Mouse (Mus musculus): ENCODE data around the gene Ifit3. TPM values are rescaled to one million over a fixed set of nuclear protein-coding genes. Genes with fewer than 3 reads are reported as not detected.
"Not testable (repeated sequence)": the region's sequence is repeated elsewhere in the genome, so short reads cannot be mapped to it uniquely, and the experiment has no call there.

Gene Ifit3
- polyA plus RNA-seq, 1 experiment: 0.05 TPM

GRCm38 (mm10) chr19:34566178-34566784 is 17.1 kb upstream of the Ifit3 start:
- no peaks in the 10 kb centered on the region for H3K79me3 ChIP-seq (ENCODE audit: low read depth)
- H3K36me3 ChIP-seq (ENCODE audit: control insufficient read depth, insufficient read depth): no peaks in the 10 kb centered on the region
- no peaks in the 10 kb centered on the region for H3K79me2 ChIP-seq (ENCODE audit: control insufficient read depth, insufficient read depth)
- TF ChIP-seq USF1 (IDR thresholded peaks at IDR 0.05; ENCODE audit: low read depth) (no peak), MAX (IDR thresholded peaks at IDR 0.05) (no peak), MYOD1 (IDR thresholded peaks at IDR 0.05; ENCODE audit: control insufficient read depth, insufficient read length, low read depth) (no peak), MYOG (IDR thresholded peaks at IDR 0.05; ENCODE audit: control insufficient read depth, extremely low read depth, insufficient read length) (no peak), CEBPB (IDR thresholded peaks at IDR 0.05; ENCODE audit: low read depth) (no peak), FOSL1 (IDR thresholded peaks at IDR 0.05; ENCODE audit: insufficient read depth, low read length, poor library complexity, severe bottlenecking) (no peak)
- H3K27me3 ChIP-seq (ENCODE audit: control insufficient read depth, insufficient read depth, insufficient read length): no peaks in the 10 kb centered on the region
- H3K4me3 ChIP-seq (ENCODE audit: insufficient read depth, poor library complexity, severe bottlenecking): no peak overlapping the region
- no peak overlapping the region for H3ac ChIP-seq (ENCODE audit: control insufficient read depth, insufficient read length, low read depth)

GRCm38 (mm10) chr19:34568988-34569895 is 14.1 kb upstream of the Ifit3 start:
- Histone ChIP-seq H3ac (ENCODE audit: control insufficient read depth, insufficient read length, low read depth) (no peak overlapping the region), H3K4me3 (ENCODE audit: insufficient read depth, poor library complexity, severe bottlenecking) (no peak overlapping the region), H3K27me3 (ENCODE audit: control insufficient read depth, insufficient read depth, insufficient read length) (no peaks in the 10 kb centered on the region), H3K36me3 (ENCODE audit: control insufficient read depth, insufficient read depth) (no peaks in the 10 kb centered on the region), H3K79me3 (ENCODE audit: low read depth) (no peaks in the 10 kb centered on the region), H3K79me2 (ENCODE audit: control insufficient read depth, insufficient read depth) (no peaks in the 10 kb centered on the region)
- TF ChIP-seq USF1 (IDR thresholded peaks at IDR 0.05; ENCODE audit: low read depth) (no peak), MAX (IDR thresholded peaks at IDR 0.05) (peak; percentile 28)

GRCm38 (mm10) chr19:34569896-34570476 is 13.3 kb upstream of the Ifit3 start:
- Histone ChIP-seq H3K79me3 (ENCODE audit: low read depth) (no peaks in the 10 kb centered on the region), H3K4me3 (ENCODE audit: insufficient read depth, poor library complexity, severe bottlenecking) (no peak overlapping the region), H3K79me2 (ENCODE audit: control insufficient read depth, insufficient read depth) (no peaks in the 10 kb centered on the region), H3K36me3 (ENCODE audit: control insufficient read depth, insufficient read depth) (no peaks in the 10 kb centered on the region), H3K27me3 (ENCODE audit: control insufficient read depth, insufficient read depth, insufficient read length) (no peaks in the 10 kb centered on the region), H3ac (ENCODE audit: control insufficient read depth, insufficient read length, low read depth) (no peak overlapping the region)
- TF ChIP-seq USF1 (IDR thresholded peaks at IDR 0.05; ENCODE audit: low read depth) (no peak), CTCF (IDR thresholded peaks at IDR 0.05; ENCODE audit: control insufficient read depth, insufficient read depth, insufficient read length) (no peak), MAX (IDR thresholded peaks at IDR 0.05) (no peak), CEBPB (IDR thresholded peaks at IDR 0.05; ENCODE audit: low read depth) (no peak), MYOG (IDR thresholded peaks at IDR 0.05; ENCODE audit: control insufficient read depth, extremely low read depth, insufficient read length) (no peak)

- TF ChIP-seq MYOD1 (IDR thresholded peaks at IDR 0.05; ENCODE audit: control insufficient read depth, insufficient read length, low read depth) (no peak), FOSL1 (IDR thresholded peaks at IDR 0.05; ENCODE audit: insufficient read depth, low read length, poor library complexity, severe bottlenecking) (no peak), CEBPB (IDR thresholded peaks at IDR 0.05; ENCODE audit: low read depth) (no peak)
- Histone ChIP-seq H3K79me2 (ENCODE audit: control insufficient read depth, insufficient read depth) (no peaks in the 10 kb centered on the region), H3K36me3 (ENCODE audit: control insufficient read depth, insufficient read depth) (no peaks in the 10 kb centered on the region), H3ac (ENCODE audit: control insufficient read depth, insufficient read length, low read depth) (no peak overlapping the region), H3K4me3 (ENCODE audit: insufficient read depth, poor library complexity, severe bottlenecking) (no peak overlapping the region), H3K79me3 (ENCODE audit: low read depth) (no peaks in the 10 kb centered on the region), H3K27me3 (ENCODE audit: control insufficient read depth, insufficient read depth, insufficient read length) (no peaks in the 10 kb centered on the region)
Observed at GRCm38 (mm10) chr19:34571080-34571479, 12.3 kb upstream of the Ifit3 start.

GRCm38 (mm10) chr19:34573650-34574049 is 9.7 kb upstream of the Ifit3 start:
- H3K79me2 ChIP-seq (ENCODE audit: control insufficient read depth, insufficient read depth): no peaks in the 10 kb centered on the region
- H3K36me3 ChIP-seq (ENCODE audit: control insufficient read depth, insufficient read depth): no peaks in the 10 kb centered on the region
- H3ac ChIP-seq (ENCODE audit: control insufficient read depth, insufficient read length, low read depth): no peak overlapping the region
- TF ChIP-seq FOSL1 (IDR thresholded peaks at IDR 0.05; ENCODE audit: insufficient read depth, low read length, poor library complexity, severe bottlenecking) (no peak), MAX (IDR thresholded peaks at IDR 0.05) (no peak), USF1 (IDR thresholded peaks at IDR 0.05; ENCODE audit: low read depth) (no peak), MYOD1 (IDR thresholded peaks at IDR 0.05; ENCODE audit: control insufficient read depth, insufficient read length, low read depth) (no peak), CEBPB (IDR thresholded peaks at IDR 0.05; ENCODE audit: low read depth) (no peak), MYOG (IDR thresholded peaks at IDR 0.05; ENCODE audit: control insufficient read depth, extremely low read depth, insufficient read length) (no peak)
- no peaks in the 10 kb centered on the region for H3K27me3 ChIP-seq (ENCODE audit: control insufficient read depth, insufficient read depth, insufficient read length)
- H3K79me3 ChIP-seq (ENCODE audit: low read depth): no peaks in the 10 kb centered on the region
- no peak overlapping the region for H3K4me3 ChIP-seq (ENCODE audit: insufficient read depth, poor library complexity, severe bottlenecking)

- Histone ChIP-seq H3K27me3 (ENCODE audit: control insufficient read depth, insufficient read depth, insufficient read length) (no peaks in the 10 kb centered on the region), H3K79me3 (ENCODE audit: low read depth) (no peaks in the 10 kb centered on the region), H3K36me3 (ENCODE audit: control insufficient read depth, insufficient read depth) (no peaks in the 10 kb centered on the region), H3K4me3 (ENCODE audit: insufficient read depth, poor library complexity, severe bottlenecking) (no peak overlapping the region), H3K79me2 (ENCODE audit: control insufficient read depth, insufficient read depth) (no peaks in the 10 kb centered on the region), H3ac (ENCODE audit: control insufficient read depth, insufficient read length, low read depth) (no peak overlapping the region)
- no peak for TF ChIP-seq CEBPB (IDR thresholded peaks at IDR 0.05; ENCODE audit: low read depth)
- no peak for TF ChIP-seq FOSL1 (IDR thresholded peaks at IDR 0.05; ENCODE audit: insufficient read depth, low read length, poor library complexity, severe bottlenecking)
- TF ChIP-seq MYOD1 (IDR thresholded peaks at IDR 0.05; ENCODE audit: control insufficient read depth, insufficient read length, low read depth): no peak
- no peak for TF ChIP-seq CTCF (IDR thresholded peaks at IDR 0.05; ENCODE audit: control insufficient read depth, insufficient read depth, insufficient read length)
- TF ChIP-seq MYOG (IDR thresholded peaks at IDR 0.05; ENCODE audit: control insufficient read depth, extremely low read depth, insufficient read length): no peak
- no peak for TF ChIP-seq MAX (IDR thresholded peaks at IDR 0.05)
- TF ChIP-seq USF1 (IDR thresholded peaks at IDR 0.05; ENCODE audit: low read depth): no peak
Observed at GRCm38 (mm10) chr19:34577121-34577520, 6.2 kb upstream of the Ifit3 start.

GRCm38 (mm10) chr19:34582696-34583095 is 635 bp upstream of the Ifit3 start:
- H3K27me3 ChIP-seq (ENCODE audit: control insufficient read depth, insufficient read depth, insufficient read length); H3K4me3 ChIP-seq (ENCODE audit: insufficient read depth, poor library complexity, severe bottlenecking); H3K79me3 ChIP-seq (ENCODE audit: low read depth); H3K36me3 ChIP-seq (ENCODE audit: control insufficient read depth, insufficient read depth); H3K79me2 ChIP-seq (ENCODE audit: control insufficient read depth, insufficient read depth); H3ac ChIP-seq (ENCODE audit: control insufficient read depth, insufficient read length, low read depth): not testable (repeated sequence)

GRCm38 (mm10) chr19:34585740-34586458 is 2.6 kb downstream of the Ifit3 start:
- not testable (repeated sequence) for H3K27me3 ChIP-seq (ENCODE audit: control insufficient read depth, insufficient read depth, insufficient read length); H3K4me3 ChIP-seq (ENCODE audit: insufficient read depth, poor library complexity, severe bottlenecking); H3K79me2 ChIP-seq (ENCODE audit: control insufficient read depth, insufficient read depth)

More at GRCm38 (mm10) chr19:34585740-34586458, 2.6 kb downstream of the Ifit3 start:
- not testable (repeated sequence) for H3ac ChIP-seq (ENCODE audit: control insufficient read depth, insufficient read length, low read depth); H3K79me3 ChIP-seq (ENCODE audit: low read depth); H3K36me3 ChIP-seq (ENCODE audit: control insufficient read depth, insufficient read depth)

Measured in C2C12 (cell line).